Mouse (Mus musculus): Measurements from ENCODE around the gene Atf7ip.
A peak's percentile ranks its signal among the peaks of the same experiment; 100 is the strongest.

Gene Atf7ip

DNA sequence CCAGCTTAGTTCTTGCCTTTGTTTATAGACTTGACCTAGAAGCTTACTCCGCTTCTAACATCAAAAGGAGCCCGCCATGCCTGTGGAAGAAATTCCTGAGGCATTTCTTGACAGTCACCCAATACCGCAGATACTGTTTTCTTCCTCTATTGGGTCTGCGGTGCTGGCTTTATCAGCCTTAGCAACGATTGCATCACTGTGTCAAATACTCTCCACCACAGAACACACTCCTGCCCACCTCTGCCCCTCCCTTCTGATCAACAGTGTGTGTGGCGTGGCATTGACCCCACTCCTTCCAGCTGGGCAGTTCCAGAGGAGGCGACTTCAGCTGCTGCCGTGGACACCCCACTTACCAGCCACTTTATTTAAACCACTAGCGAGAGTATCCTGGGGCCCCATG is 139.8 kb downstream of the Atf7ip start:
- no peak for DNase-seq (ENCODE audit: low read depth, low spot score)

DNA sequence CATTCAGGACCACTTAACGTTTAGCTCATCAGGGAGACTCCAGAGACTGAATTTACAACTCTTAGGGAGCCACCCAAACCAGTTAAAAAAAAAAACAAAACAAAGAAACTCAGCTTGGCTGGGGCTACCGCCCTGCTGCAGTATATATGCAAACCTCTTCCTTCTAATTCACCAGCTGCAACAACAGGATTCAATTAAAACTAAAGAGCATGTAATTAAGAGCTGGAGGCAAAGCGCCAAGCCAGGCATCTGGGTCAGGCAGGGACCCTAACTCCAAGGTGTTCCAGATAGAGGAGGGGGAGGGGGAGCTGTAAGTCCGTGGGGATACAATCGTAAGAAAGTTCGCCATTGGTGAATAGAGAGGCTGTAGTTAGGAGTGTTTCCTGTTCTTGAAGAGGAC is 140.2 kb downstream of the Atf7ip start:
- DNase-seq (ENCODE audit: low read depth, low spot score), result peak; percentile 39

DNA sequence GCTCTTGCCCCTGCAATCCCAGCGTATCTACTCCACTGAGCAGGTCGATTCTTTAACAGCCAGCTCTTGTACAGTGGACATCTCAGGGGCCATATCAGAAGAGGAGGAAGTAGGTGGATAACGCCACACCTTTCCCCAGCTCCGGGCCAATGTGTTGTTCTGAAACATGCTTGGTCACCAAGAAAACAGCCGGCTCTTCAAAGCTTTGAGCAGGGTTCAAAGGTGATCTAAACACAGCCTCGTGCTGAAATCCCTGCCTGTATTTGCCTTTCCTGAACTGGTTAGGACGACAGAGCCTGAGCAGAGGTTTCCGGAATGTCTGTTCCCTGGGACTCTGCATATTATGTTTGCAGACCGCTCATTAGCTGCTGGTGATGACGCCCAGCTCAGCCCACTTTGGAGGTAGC is 141.5 kb downstream of the Atf7ip start:
- DNase-seq (ENCODE audit: low read depth, low spot score), result no peak

DNA sequence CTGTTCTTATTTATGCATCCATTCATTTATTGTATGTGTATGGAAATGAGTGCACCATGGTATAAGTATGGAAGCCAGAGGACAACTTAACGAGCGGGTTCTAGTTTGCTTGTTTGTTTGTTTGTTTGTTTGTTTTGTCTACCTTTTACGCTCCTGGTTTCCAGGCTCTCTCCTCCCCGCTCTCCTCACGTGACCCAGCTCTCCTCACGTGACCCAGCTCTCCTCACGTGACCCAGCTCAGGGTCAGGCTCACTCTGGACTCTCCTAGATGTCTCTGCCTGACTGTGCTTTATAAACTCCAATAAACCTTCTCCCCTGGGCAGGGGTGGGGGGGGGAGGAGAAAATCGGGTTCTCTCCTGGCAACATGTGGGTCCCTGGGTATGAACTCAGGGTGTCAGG is 144.7 kb downstream of the Atf7ip start:
- no peak for DNase-seq (ENCODE audit: low read depth, low spot score)

DNA sequence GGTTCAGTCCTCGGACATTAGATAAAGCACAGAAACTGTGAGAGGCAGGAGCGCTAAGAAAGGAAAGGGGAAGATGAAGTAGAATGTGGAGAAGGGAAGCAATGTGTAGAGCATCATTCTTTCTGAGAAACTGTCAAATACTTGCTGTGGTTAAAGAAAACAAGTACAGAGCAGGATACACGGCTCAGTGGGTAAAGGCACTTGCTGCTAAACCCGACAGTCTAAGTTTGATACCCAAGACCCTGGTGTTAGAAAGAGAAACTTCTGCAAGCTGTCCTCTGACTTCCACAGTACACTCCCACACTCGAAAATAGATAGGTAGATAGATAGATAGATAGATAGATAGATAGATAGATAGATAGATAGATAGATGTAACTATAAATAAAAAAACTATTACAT is 147.4 kb downstream of the Atf7ip start:
- DNase-seq (ENCODE audit: low read depth, low spot score), result no peak

DNA sequence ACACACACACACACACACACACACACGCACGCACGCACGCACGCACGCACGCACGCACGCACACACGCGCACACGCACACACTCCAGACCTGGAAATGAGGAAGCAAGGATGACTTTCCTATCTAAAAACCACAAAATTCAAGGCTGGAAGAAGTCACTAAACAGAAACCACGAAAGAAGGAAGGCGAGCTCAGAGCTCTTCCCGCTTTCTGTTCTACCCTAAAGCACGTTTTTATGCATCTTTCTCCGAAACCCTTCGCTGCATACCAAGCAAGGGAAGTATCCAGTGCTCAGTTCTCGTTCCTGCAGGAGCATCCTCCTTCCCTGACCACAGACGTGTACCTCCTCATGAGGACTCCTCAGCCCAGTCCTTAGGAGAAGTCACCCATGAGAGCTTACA is 148.5 kb downstream of the Atf7ip start:
- DNase-seq (ENCODE audit: low read depth, low spot score), result no peak

DNA sequence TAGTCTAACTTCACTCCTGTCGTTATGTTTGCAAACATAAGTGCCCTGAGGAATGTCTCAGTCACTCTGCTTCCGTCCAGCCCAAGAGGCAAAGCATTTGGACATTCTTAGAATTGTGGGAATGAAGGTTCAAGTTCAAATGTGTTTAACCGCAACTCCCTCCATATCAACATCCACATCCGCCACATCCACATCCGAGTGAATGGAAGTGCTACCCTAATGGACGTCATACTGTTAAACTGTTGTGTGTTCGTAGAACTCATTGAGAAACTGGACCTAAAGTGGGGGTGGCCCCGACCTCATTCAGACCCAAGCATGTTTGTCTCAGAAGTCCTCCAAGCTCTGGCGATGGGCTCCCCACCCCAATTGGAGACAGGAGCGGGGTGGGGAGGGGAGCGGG is 149.8 kb downstream of the Atf7ip start:
- DNase-seq (ENCODE audit: low read depth, low spot score), result no peak

DNA sequence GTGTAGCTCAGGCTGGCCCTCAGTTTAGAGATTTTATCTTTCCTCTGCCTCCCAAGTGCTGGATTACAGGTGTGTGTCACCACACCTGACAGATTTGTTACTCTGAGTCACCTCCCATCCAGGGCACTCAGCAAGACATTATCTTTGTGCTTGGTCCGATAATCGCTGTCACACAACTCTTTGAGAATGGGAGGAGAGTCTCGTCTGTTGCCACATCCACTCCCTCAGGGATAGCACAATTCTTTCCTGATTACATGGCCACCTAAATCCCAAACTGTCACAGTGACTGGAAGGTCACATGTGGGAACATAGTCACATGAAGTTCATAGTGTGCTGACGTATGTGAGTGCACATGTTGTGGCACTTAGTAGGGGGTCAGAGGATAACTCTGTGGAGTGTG is 152.3 kb downstream of the Atf7ip start:
- no peak for DNase-seq (ENCODE audit: low read depth, low spot score)

DNA sequence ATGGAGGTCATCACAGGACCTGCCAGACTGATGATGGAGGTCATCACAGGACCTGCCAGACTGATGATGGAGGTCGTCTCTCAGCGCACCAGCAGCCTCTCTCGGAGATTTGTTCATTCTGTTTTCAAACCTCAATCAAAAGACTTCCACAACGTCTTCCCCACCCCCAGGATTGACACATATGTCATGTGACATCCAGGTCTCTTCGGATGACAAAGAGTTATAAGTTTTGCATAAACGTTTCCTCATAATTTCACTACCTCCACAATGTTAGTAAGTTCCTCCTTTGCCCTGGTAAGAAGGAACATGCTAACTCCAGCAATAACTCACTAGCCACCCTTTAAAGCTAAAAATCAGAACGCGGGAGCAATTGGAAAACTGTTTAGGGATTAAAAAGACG is 153.3 kb downstream of the Atf7ip start:
- no peak for DNase-seq (ENCODE audit: low read depth, low spot score)

Data from forelimb bud, embryonic 11.5 days (tissue).